Mouse (Mus musculus): ENCODE data around the gene Smg6. TPM values are rescaled to one million over a fixed set of nuclear protein-coding genes. Genes with fewer than 3 reads are reported as not detected.
A peak's percentile ranks its signal among the peaks of the same experiment; 100 is the strongest.

Gene Smg6
- polyA plus RNA-seq, 1 experiment from 2014 or later = 24.1 TPM

MicroRNAs within 50 kb of the gene (microRNA counts, 519-probe panel; counts per million panel counts)
- microRNA mmu-miR-132 = 3,918 counts per million, percentile 76 among the panel's probes with 10 or more counts
- 460 counts per million, percentile 65 among the panel's probes with 10 or more counts for microRNA mmu-miR-212

Small RNA genes within 50 kb of the gene (microRNA-seq; reads per million reads assigned to microRNA genes)
- gene Mir132 (150 reads per million, percentile 57 among the genes with 10 or more reads in this experiment), gene Mir212 (16.7 reads per million, percentile 31 among the genes with 10 or more reads in this experiment)

Other genes with a start within 250 kb of the Smg6 start
- 61.8 and 64.1 TPM in 2 replicates for gene Pafah1b1, start 201.2 kb upstream of the Smg6 start, polyA plus RNA-seq (2016; fragmentation: Nextera tagmentation; extraction: Ambion mirVana)
- 60.6 and 62.2 TPM in 2 replicates for gene Mettl16, start 155.0 kb upstream of the Smg6 start, polyA plus RNA-seq (2016; fragmentation: Nextera tagmentation; extraction: Ambion mirVana)
- gene Mnt, start 94.9 kb upstream of the Smg6 start, polyA plus RNA-seq (2016; fragmentation: Nextera tagmentation; extraction: Ambion mirVana) = 6.4 TPM in 2 replicates
- gene Sgsm2, start 28.8 kb upstream of the Smg6 start, polyA plus RNA-seq (2016; fragmentation: Nextera tagmentation; extraction: Ambion mirVana) = 7.5 and 7.9 TPM in 2 replicates
- gene Tsr1, start 27.8 kb upstream of the Smg6 start, polyA plus RNA-seq (2016; fragmentation: Nextera tagmentation; extraction: Ambion mirVana) = 39.2 and 44.5 TPM in 2 replicates
- 29.9 and 30.0 TPM in 2 replicates for gene Srr, start 125 bp downstream of the Smg6 start, polyA plus RNA-seq (2016; fragmentation: Nextera tagmentation; extraction: Ambion mirVana)
- 39.2 and 44.8 TPM in 2 replicates for gene Hic1, start 243.7 kb downstream of the Smg6 start, polyA plus RNA-seq (2016; fragmentation: Nextera tagmentation; extraction: Ambion mirVana)

Data from embryonic facial prominence, embryonic 12.5 days (tissue).